Mouse (Mus musculus): ENCODE data around the gene Dsp.

The Dsp gene

GRCm38 (mm10) chr13:38201413-38201812 is 50.3 kb downstream of the Dsp start:
- no peak for DNase-seq

GRCm38 (mm10) chr13:38204171-38204570 is 53.1 kb downstream of the Dsp start:
- no peak for DNase-seq

GRCm38 (mm10) chr13:38204702-38205482 is 53.8 kb downstream of the Dsp start, which contains the start of gene Snrnp48:
TSS of gene Snrnp48 (plus strand) at chr13:38204938.
- DNase-seq = peak; percentile 92

- DNase-seq = no peak
Measured at GRCm38 (mm10) chr13:38211122-38211521, 60.0 kb downstream of the Dsp start.

- no peak for DNase-seq
Measured at GRCm38 (mm10) chr13:38218686-38219085, 67.6 kb downstream of the Dsp start.

- no peak for DNase-seq
Measured at GRCm38 (mm10) chr13:38220331-38220730, 69.2 kb downstream of the Dsp start.

- no peak for DNase-seq
Measured at GRCm38 (mm10) chr13:38230177-38230821, 79.2 kb downstream of the Dsp start.

GRCm38 (mm10) chr13:38232411-38232810 is 81.3 kb downstream of the Dsp start:
- no peak for DNase-seq

GRCm38 (mm10) chr13:38232856-38233625 is 81.9 kb downstream of the Dsp start:
- DNase-seq = no peak

- DNase-seq = no peak
Measured at GRCm38 (mm10) chr13:38234651-38235050, 83.6 kb downstream of the Dsp start.

GRCm38 (mm10) chr13:38235370-38235769 is 84.3 kb downstream of the Dsp start:
- DNase-seq = peak; percentile 16

GRCm38 (mm10) chr13:38248151-38248550 is 97.1 kb downstream of the Dsp start:
- DNase-seq = no peak

Data from thymus, postnatal 4 days (tissue).